Mouse (Mus musculus) neural tube, embryonic 11.5 days (tissue): ENCODE data around the gene Gm128. TPM values are rescaled to one million over a fixed set of nuclear protein-coding genes. Genes with fewer than 3 reads are reported as not detected.

Experiments used
- ATAC-seq: fragments of 200-750 bp; cut with Nextera tagmentation; 2 replicates; pipeline ENCODE4 v1.8.0; 2017; ENCODE audit warnings: moderate number of reproducible peaks, mild to moderate bottlenecking, moderate TSS enrichment, moderate library complexity; ENCODE audit not compliant: insufficient read depth, low FRiP score, low TSS enrichment
- DNase-seq: peaks from one replicate; pipeline ENCODE4 v3.0.0-alpha.2; 2015; ENCODE audit warnings: low spot score
- H3K27ac ChIP-seq: fragments of 300-500 bp; sonication (generic); 2 replicates; pipeline ENCODE4 v1.5.1; 2014; ENCODE audit warnings: low read depth, mild to moderate bottlenecking, low read length
- H3K27me3 ChIP-seq: fragments of 300-500 bp; sonication (generic); 2 replicates; pipeline ENCODE4 v1.6.1; 2014; ENCODE audit warnings: mild to moderate bottlenecking, low read length, mixed read lengths; ENCODE audit not compliant: control insufficient read depth, insufficient read depth
- H3K36me3 ChIP-seq: fragments of 300-500 bp; sonication (generic); 2 replicates; pipeline ENCODE4 v1.6.1; 2014; ENCODE audit warnings: mild to moderate bottlenecking, low read length, moderate library complexity, mixed read lengths; ENCODE audit not compliant: control insufficient read depth, insufficient read depth
- H3K4me1 ChIP-seq: fragments of 300-500 bp; sonication (generic); 2 replicates; pipeline ENCODE4 v1.6.1; 2014; ENCODE audit warnings: low read length, mixed read lengths; ENCODE audit not compliant: control insufficient read depth, insufficient read depth
- H3K4me2 ChIP-seq: fragments of 300-500 bp; sonication (generic); 2 replicates; pipeline ENCODE4 v1.6.1; 2014; ENCODE audit warnings: low read depth, mild to moderate bottlenecking, moderate library complexity
- H3K4me3 ChIP-seq: fragments of 300-500 bp; sonication (generic); 2 replicates; pipeline ENCODE4 v1.5.1; 2014; ENCODE audit warnings: low read depth, low read length
- H3K9ac ChIP-seq: fragments of 300-500 bp; sonication (generic); 2 replicates; pipeline ENCODE4 v1.6.1; 2014; ENCODE audit warnings: mild to moderate bottlenecking, low read length
- H3K9me3 ChIP-seq: fragments of 300-500 bp; sonication (generic); 2 replicates; pipeline ENCODE4 v1.6.1; 2016; ENCODE audit warnings: low read length; ENCODE audit not compliant: control insufficient read depth
- WGBS: fragments of 180-500 bp; shearing (Covaris S2); extraction: QIAGEN DNeasy Blood & Tissue Kit; methylation state at CpG from one replicate; pipeline ENCODE4 v1.1.7; 2014; 5-methylcytosine and 5-hydroxymethylcytosine counted together
- polyA plus RNA-seq: library from polyadenylated mRNA; unstranded; fragments of >200 nt; fragmentation: Nextera tagmentation; extraction: Ambion mirVana; gene quantifications from 2 replicates; pipeline ENCODE4 v1.2.1, GENCODE M21; 2014

Gm128 gene
- polyA plus RNA-seq, 1 experiment from 2014 or later = 0.33 TPM

- H3K27me3 ChIP-seq = no peaks in the 10 kb centered on the region
- DNase-seq (no peak), ATAC-seq (no peak)
- no peaks in the 10 kb centered on the region for H3K4me1 ChIP-seq
- H3K4me2 ChIP-seq = no peak overlapping the region
- H3K4me3 ChIP-seq = no peak overlapping the region
- H3K27ac ChIP-seq = no peak overlapping the region
- H3K9ac ChIP-seq = no peak overlapping the region
- 90% methylated on average over 4 of the region's 4 CpGs for WGBS
- peaks cover 17% of the 10 kb centered on the region for H3K36me3 ChIP-seq
- H3K9me3 ChIP-seq = no peaks in the 10 kb centered on the region
Observed at GRCm38 (mm10) chr3:95261975-95262374, 20.6 kb upstream of the Gm128 start.

DNA sequence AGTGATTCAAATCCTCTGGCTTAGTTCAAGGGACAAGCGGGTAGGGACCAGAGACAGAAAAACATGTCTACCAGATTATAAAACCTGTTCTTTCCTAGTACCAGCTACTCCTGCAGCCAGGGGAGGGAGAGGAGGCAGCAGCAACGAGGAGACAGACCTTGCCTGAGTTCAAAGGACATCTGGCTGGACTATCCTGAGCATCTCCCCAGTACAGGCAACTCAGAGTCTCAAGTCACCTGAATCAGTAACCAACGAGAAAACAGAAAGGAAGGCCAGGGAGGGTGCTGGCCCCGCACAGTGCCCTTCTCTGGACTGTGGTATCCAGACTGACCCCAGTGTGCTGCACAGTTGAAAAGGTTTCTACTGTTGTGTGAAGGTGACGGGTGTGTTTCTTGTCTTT lies 15.5 kb upstream of the Gm128 start:
- DNase-seq = no peak

DNA sequence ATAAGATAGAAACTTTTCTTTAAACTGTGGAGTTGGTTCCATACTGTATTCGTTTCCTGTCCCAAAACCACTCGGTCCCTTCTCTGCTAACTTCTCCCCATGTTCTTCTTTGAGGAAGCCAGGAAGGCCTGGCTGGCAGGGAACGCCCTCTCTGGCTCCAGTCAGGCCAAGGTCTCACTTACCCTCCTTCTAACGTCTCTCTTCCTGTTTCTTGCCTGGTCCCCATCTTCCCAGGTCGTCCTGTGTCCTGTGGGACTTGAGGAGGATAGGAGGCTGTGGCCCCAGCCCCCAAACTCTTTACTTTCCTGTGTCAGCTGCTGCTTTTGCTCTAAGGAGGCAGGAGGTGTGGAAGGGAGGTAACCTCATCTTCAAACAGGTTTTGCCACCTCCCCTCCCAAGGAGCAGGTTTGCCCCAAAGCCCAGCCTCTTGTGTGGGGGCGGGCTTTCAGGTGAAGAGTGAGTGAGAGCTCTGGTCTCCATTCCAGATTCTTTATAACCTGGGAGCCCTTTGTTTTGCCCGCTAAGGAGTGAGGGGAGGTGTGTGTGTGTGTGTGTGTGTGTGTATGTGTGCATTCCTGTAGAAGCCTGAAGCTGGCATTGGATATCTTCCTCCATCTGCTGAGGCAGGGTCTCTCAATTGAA lies 9.5 kb upstream of the Gm128 start, which contains the start of gene Bnipl:
TSS of gene Bnipl (minus strand) at position 411 of the 642 bp plus-strand sequence.
- WGBS = 65% methylated on average over 7 of the region's 7 CpGs
- DNase-seq = no peak
- Histone ChIP-seq H3K4me2 (no peak within 1 kb of the TSS), H3K4me1 (no peaks in the 10 kb centered on the region), H3K4me3 (no peak within 1 kb of the TSS), H3K9me3 (no peaks in the 10 kb centered on the region), H3K27ac (no peak within 1 kb of the TSS), H3K36me3 (peaks cover 3% of the 10 kb centered on the region; the same call in 1 of the 2 replicates), H3K9ac (no peak within 1 kb of the TSS), H3K27me3 (no peaks in the 10 kb centered on the region)
- ATAC-seq = no peak

More for the DNA sequence above, 15.5 kb upstream of the Gm128 start:
- Histone ChIP-seq H3K36me3 (peaks cover 22% of the 10 kb centered on the region), H3K9ac (no peak overlapping the region), H3K27me3 (no peaks in the 10 kb centered on the region), H3K4me3 (no peak overlapping the region), H3K4me1 (no peaks in the 10 kb centered on the region), H3K4me2 (no peak overlapping the region), H3K9me3 (no peaks in the 10 kb centered on the region), H3K27ac (no peak overlapping the region)
- no peak for ATAC-seq
- 79% methylated on average over 5 of the region's 5 CpGs for WGBS

- Histone ChIP-seq H3K27ac (no peak overlapping the region), H3K4me2 (no peak overlapping the region), H3K27me3 (no peaks in the 10 kb centered on the region), H3K9ac (no peak overlapping the region), H3K4me3 (no peak overlapping the region), H3K9me3 (no peaks in the 10 kb centered on the region), H3K4me1 (no peaks in the 10 kb centered on the region), H3K36me3 (peaks cover 3% of the 10 kb centered on the region; the same call in 1 of the 2 replicates)
- 80% methylated on average over 5 of the region's 5 CpGs for WGBS
- no peak for ATAC-seq
- DNase-seq = no peak
Observed at GRCm38 (mm10) chr3:95250361-95250760, 9.0 kb upstream of the Gm128 start.

DNA sequence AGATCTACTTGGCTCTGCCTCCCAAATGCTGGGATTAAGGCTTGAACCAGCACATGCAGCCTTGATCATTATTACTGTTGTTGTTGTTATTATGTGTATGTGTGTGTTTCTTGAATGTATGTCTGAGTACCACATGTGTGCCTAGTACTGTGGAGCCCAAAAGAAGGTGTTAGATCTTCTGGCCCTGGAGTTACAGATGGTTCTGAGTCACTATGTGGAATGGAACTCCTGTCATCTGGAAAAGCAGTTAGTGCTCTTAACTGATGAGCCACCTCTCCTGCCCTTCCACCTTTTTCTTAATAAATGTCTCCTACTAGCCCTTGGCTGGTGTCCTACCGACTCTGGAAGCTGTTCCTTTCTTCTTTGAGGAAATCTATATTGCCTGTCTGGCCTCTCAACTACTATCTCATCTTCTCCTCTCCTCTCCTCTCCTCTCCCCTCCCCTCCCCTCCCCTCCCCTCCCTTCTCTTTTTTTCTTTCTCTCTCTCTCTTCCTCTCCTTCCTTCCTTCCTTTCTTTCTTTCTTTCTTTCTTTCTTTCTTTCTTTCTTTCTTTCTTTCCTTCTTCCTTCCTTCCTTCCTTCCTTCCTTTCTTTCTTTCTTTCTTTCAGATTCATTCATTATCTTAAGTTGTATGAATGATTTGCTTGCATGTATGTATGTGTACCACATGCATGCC lies 6.4 kb upstream of the Gm128 start:
- Histone ChIP-seq H3K27me3 (no peaks in the 10 kb centered on the region), H3K4me1 (no peaks in the 10 kb centered on the region), H3K4me3 (no peak overlapping the region), H3K4me2 (no peak overlapping the region), H3K36me3 (no peaks in the 10 kb centered on the region), H3K27ac (no peak overlapping the region), H3K9ac (no peak overlapping the region), H3K9me3 (no peaks in the 10 kb centered on the region)
- DNase-seq = no peak
- no peak for ATAC-seq
- WGBS = 67% methylated on average over 1 of the region's 1 CpGs

DNA sequence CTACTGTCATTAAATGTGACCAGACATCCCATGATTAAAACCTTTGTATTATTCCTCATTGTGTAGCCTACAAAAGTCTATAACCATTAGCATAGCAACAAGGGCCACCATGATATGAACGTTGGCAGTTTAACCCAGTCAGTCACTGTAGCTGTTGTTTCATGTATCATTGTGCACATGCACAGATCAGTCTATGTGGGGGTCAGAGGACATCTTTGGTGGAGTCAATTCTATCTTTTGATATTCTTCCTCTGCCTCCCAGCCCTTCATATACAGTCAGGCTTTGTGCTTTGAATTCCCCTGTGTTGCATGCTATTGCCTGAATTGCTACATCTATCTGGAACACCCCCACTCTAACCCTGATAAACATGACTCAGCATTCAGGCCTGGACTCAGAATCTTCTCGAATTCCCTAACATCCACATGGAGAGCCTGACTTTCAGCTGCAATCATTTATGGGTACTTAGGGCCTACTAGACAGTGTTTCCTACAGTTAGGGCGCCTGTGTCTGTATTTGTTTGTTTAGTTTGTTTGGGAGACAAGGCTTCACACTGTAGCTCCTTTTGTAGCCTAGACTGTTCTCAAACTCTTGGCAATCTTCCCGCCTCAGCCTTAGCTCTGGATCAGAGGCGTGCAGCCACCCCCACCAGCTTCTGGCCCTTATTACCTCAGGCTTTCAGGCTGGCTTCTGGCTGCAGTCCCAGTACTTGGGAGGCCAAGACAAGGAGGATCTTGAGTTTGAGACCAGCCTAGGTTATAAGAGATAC lies 5.2 kb upstream of the Gm128 start:
- Histone ChIP-seq H3K36me3 (no peaks in the 10 kb centered on the region), H3K9ac (no peak overlapping the region), H3K4me2 (no peak overlapping the region), H3K9me3 (no peaks in the 10 kb centered on the region), H3K27ac (no peak overlapping the region), H3K27me3 (no peaks in the 10 kb centered on the region), H3K4me3 (no peak overlapping the region), H3K4me1 (no peaks in the 10 kb centered on the region)
- ATAC-seq = no peak
- DNase-seq = no peak
- whole genome bisulfite sequencing = 89% methylated on average over 5 of the region's 5 CpGs

GRCm38 (mm10) chr3:95243086-95243485 lies 1.7 kb upstream of the Gm128 start:
- H3K4me3 ChIP-seq = no peak overlapping the region
- WGBS = 86% methylated on average over 2 of the region's 2 CpGs
- H3K9me3 ChIP-seq = no peaks in the 10 kb centered on the region
- no peak overlapping the region for H3K9ac ChIP-seq
- H3K4me1 ChIP-seq = no peaks in the 10 kb centered on the region
- no peak for ATAC-seq
- H3K27ac ChIP-seq = no peak overlapping the region
- no peak overlapping the region for H3K4me2 ChIP-seq
- no peaks in the 10 kb centered on the region for H3K27me3 ChIP-seq
- H3K36me3 ChIP-seq = no peaks in the 10 kb centered on the region
- DNase-seq = no peak

DNA sequence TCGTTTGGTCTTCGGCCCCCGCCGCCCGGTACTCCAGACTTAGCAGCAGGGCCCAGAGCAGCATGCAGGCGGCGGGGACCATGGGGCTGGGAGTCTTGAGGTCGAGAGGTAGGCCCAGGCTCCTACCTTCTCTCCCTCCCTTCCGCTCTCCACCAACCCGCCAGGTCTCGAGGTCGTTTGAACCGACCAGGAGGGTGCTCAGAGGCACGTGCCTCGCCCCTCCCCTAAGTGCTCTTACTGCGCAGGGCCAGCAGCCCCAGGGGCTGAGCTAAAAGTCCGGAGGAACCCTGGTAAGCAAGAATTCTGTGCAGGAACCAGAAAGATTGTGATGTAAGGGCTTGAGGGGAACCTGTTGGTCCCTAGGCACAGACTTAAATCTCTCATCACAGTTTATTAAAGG lies 498 bp downstream of the Gm128 start:
- H3K4me3 ChIP-seq = no peak overlapping the region
- DNase-seq = no peak

More for the DNA sequence above, 498 bp downstream of the Gm128 start:
- Histone ChIP-seq H3K36me3 (no peaks in the 10 kb centered on the region), H3K9ac (no peak overlapping the region), H3K4me2 (no peak overlapping the region), H3K9me3 (no peaks in the 10 kb centered on the region), H3K4me1 (no peaks in the 10 kb centered on the region), H3K27ac (no peak overlapping the region), H3K27me3 (no peaks in the 10 kb centered on the region)
- WGBS = 36% methylated on average over 17 of the region's 17 CpGs
- ATAC-seq = no peak
